Mouse (Mus musculus) ES-E14 (cell line): Measurements from ENCODE around the gene Arhgap20. TPM values are rescaled to one million over a fixed set of nuclear protein-coding genes. Genes with fewer than 3 reads are reported as not detected.

ENCODE experiments used
- DNase-seq: peaks from one replicate; pipeline ENCODE4 v3.0.0-alpha.2; 2013; ENCODE audit warnings: low read depth, low spot score
- H3K27ac ChIP-seq: 2 replicates; pipeline ENCODE4 v1.5.1; 2012; ENCODE audit warnings: low read depth, mild to moderate bottlenecking, low read length, moderate library complexity, mixed read lengths; ENCODE audit not compliant: poor library complexity, insufficient read depth, severe bottlenecking
- H3K36me3 ChIP-seq: 2 replicates; pipeline ENCODE4 v1.6.1; 2012; ENCODE audit warnings: mild to moderate bottlenecking, low read length, moderate library complexity, mixed read lengths; ENCODE audit not compliant: control insufficient read depth, poor library complexity, insufficient read depth, severe bottlenecking
- H3K4me1 ChIP-seq, 2 experiments: fragments of 150-350 bp in 1 of 2; sonication (generic) in 1 of 2; 2 replicates each; pipeline ENCODE4 v1.6.1; 2012; ENCODE audit warnings: low read length in 2 of 2, mild to moderate bottlenecking in 1 of 2, mixed read lengths in 1 of 2; ENCODE audit not compliant: control insufficient read depth in 2 of 2, insufficient read depth in 2 of 2, poor library complexity in 1 of 2
- H3K4me3 ChIP-seq, 2 experiments: fragments of 150-350 bp in 1 of 2; sonication (generic) in 1 of 2; 2 replicates each; pipeline ENCODE4 v1.5.1; 2012; ENCODE audit warnings: low read length in 2 of 2, low read depth in 1 of 2, mild to moderate bottlenecking in 1 of 2, mixed read lengths in 1 of 2; ENCODE audit not compliant: insufficient read depth in 1 of 2, poor library complexity in 1 of 2, severe bottlenecking in 1 of 2
- H3K9ac ChIP-seq: 2 replicates; pipeline ENCODE4 v1.6.1; 2012; ENCODE audit warnings: low read depth, mild to moderate bottlenecking, low read length, mixed read lengths; ENCODE audit not compliant: poor library complexity, insufficient read depth, severe bottlenecking
- H3K9me3 ChIP-seq: fragments of 150-350 bp; sonication (generic); 2 replicates; pipeline ENCODE4 v1.6.1; 2012; ENCODE audit warnings: low read depth, mild to moderate bottlenecking, low read length; ENCODE audit not compliant: control insufficient read depth, insufficient read depth
- CHD2 ChIP-seq: IDR thresholded peaks from 2 replicates; pipeline ENCODE4 v1.6.1; 2014; ENCODE audit warnings: mild to moderate bottlenecking, low read depth, low read length, inconsistent platforms
- HCFC1 ChIP-seq: IDR thresholded peaks from 2 replicates; pipeline ENCODE4 v1.6.1; 2012; ENCODE audit warnings: low read length, inconsistent platforms, borderline replicate concordance; ENCODE audit not compliant: insufficient read depth
- MAFK ChIP-seq: IDR thresholded peaks from 2 replicates; pipeline ENCODE4 v1.6.1; 2014; ENCODE audit warnings: mild to moderate bottlenecking, low read depth, low read length, inconsistent platforms; ENCODE audit not compliant: insufficient read depth
- ZC3H11A ChIP-seq: IDR thresholded peaks from 2 replicates; pipeline ENCODE4 v1.6.1; 2012; ENCODE audit warnings: low read depth, mild to moderate bottlenecking, inconsistent platforms, low read length, borderline replicate concordance
- ZNF384 ChIP-seq: IDR thresholded peaks from 2 replicates; pipeline ENCODE4 v1.6.1; 2012; ENCODE audit warnings: low read depth, low read length, inconsistent platforms
- in situ Hi-C, 2 experiments: fragments of 600-800 bp; cut with MboI; formaldehyde crosslinking; loops; one replicate each; pipeline ENCODE4 v1.15.1; 2025; ENCODE audit warnings: low sequenced_read_pairs in 2 of 2, inconsistent platforms in 1 of 2; ENCODE audit not compliant: unreplicated experiment in 2 of 2
- total RNA-seq: library from RNA; depleted of rRNA; stranded (reverse); fragments of 300-350 nt; gene quantifications from 2 replicates; pipeline ENCODE4 v1.2.3, GENCODE M21; 2012

The Arhgap20 gene
- total RNA-seq, 1 experiment = 0.31 TPM

GRCm38 (mm10) chr9:51776459-51776858, 11.3 kb downstream of the Arhgap20 start:
- no peak overlapping the region for H3K9ac ChIP-seq
- in situ Hi-C loops = no loop called here
- no peak for TF ChIP-seq ZNF384
- TF ChIP-seq CHD2 = no peak
- TF ChIP-seq ZC3H11A = no peak
- no peak for TF ChIP-seq MAFK
- no peak for TF ChIP-seq HCFC1
- no peaks in the 10 kb centered on the region for H3K9me3 ChIP-seq
- no peaks in the 10 kb centered on the region for H3K36me3 ChIP-seq
- no peaks in the 10 kb centered on the region for H3K4me1 ChIP-seq
- no peak overlapping the region for H3K27ac ChIP-seq
- H3K4me3 ChIP-seq = no peak overlapping the region
- DNase-seq = no peak

GRCm38 (mm10) chr9:51777180-51777579, 12.0 kb downstream of the Arhgap20 start:
- Histone ChIP-seq H3K9me3 (no peaks in the 10 kb centered on the region), H3K9ac (no peak overlapping the region), H3K27ac (no peak overlapping the region), H3K36me3 (no peaks in the 10 kb centered on the region), H3K4me3 (no peak overlapping the region), H3K4me1 (no peaks in the 10 kb centered on the region)
- no peak for TF ChIP-seq MAFK
- no peak for TF ChIP-seq CHD2
- TF ChIP-seq ZNF384 = no peak
- no peak for TF ChIP-seq HCFC1
- no peak for TF ChIP-seq ZC3H11A
- peak; percentile 22 for DNase-seq
- in situ Hi-C loops = no loop called here

- H3K27ac ChIP-seq = no peak overlapping the region
- in situ Hi-C loops = no loop called here
- no peak overlapping the region for H3K9ac ChIP-seq
- TF ChIP-seq ZC3H11A = no peak
- TF ChIP-seq MAFK = no peak
- no peak for TF ChIP-seq CHD2
- no peaks in the 10 kb centered on the region for H3K4me1 ChIP-seq
- no peak for DNase-seq
- H3K36me3 ChIP-seq = no peaks in the 10 kb centered on the region
- H3K4me3 ChIP-seq = no peak overlapping the region
- no peaks in the 10 kb centered on the region for H3K9me3 ChIP-seq
These were observed 14.1 kb downstream of the Arhgap20 start for GRCm38 (mm10) chr9:51779232-51779631.

- DNase-seq = no peak
- Histone ChIP-seq H3K36me3 (no peaks in the 10 kb centered on the region), H3K27ac (no peak overlapping the region), H3K9me3 (no peaks in the 10 kb centered on the region), H3K4me3 (no peak overlapping the region), H3K9ac (no peak overlapping the region), H3K4me1 (no peaks in the 10 kb centered on the region)
- in situ Hi-C loops = no loop called here
- TF ChIP-seq ZNF384 (no peak), MAFK (no peak), ZC3H11A (no peak), CHD2 (no peak), HCFC1 (no peak)
These were observed 16.0 kb downstream of the Arhgap20 start for GRCm38 (mm10) chr9:51781092-51781491.

- H3K9ac ChIP-seq = no peak overlapping the region
- H3K27ac ChIP-seq = no peak overlapping the region
- no peaks in the 10 kb centered on the region for H3K36me3 ChIP-seq
- DNase-seq = no peak
- no peak overlapping the region for H3K4me3 ChIP-seq
- TF ChIP-seq ZC3H11A (no peak), MAFK (no peak), ZNF384 (no peak), CHD2 (no peak), HCFC1 (no peak)
- H3K9me3 ChIP-seq = no peaks in the 10 kb centered on the region
- in situ Hi-C loops = no loop called here
- H3K4me1 ChIP-seq = no peaks in the 10 kb centered on the region
These were observed 22.2 kb downstream of the Arhgap20 start for GRCm38 (mm10) chr9:51787380-51787779.
